Mouse (Mus musculus): Measurements from ENCODE around the gene Sncb. TPM values are rescaled to one million over a fixed set of nuclear protein-coding genes. Genes with fewer than 3 reads are reported as not detected.

The Sncb gene
- polyA plus RNA-seq, 1 experiment from 2014 or later = 157 TPM

Other genes with a start within 250 kb of the Sncb start
- gene 4833439L19Rik, start 201.2 kb downstream of the Sncb start, polyA plus RNA-seq (2015; fragmentation: Nextera tagmentation; extraction: Ambion mirVana) = 268 and 272 TPM in 2 replicates
- 96.9 and 100 TPM in 2 replicates for gene Arl10, start 191.6 kb downstream of the Sncb start, polyA plus RNA-seq (2015; fragmentation: Nextera tagmentation; extraction: Ambion mirVana)
- gene Nop16, start 176.5 kb downstream of the Sncb start, polyA plus RNA-seq (2015; fragmentation: Nextera tagmentation; extraction: Ambion mirVana) = 64.7 and 69.1 TPM in 2 replicates
- gene Higd2a, start 176.4 kb downstream of the Sncb start, polyA plus RNA-seq (2015; fragmentation: Nextera tagmentation; extraction: Ambion mirVana) = 253 and 288 TPM in 2 replicates
- 244 and 276 TPM in 2 replicates for gene Cltb, start 155.3 kb downstream of the Sncb start, polyA plus RNA-seq (2015; fragmentation: Nextera tagmentation; extraction: Ambion mirVana)
- 61.9 and 64.7 TPM in 2 replicates for gene Faf2, start 144.8 kb downstream of the Sncb start, polyA plus RNA-seq (2015; fragmentation: Nextera tagmentation; extraction: Ambion mirVana)
- 56.4 and 64.8 TPM in 2 replicates for gene Rnf44, start 72.7 kb downstream of the Sncb start, polyA plus RNA-seq (2015; fragmentation: Nextera tagmentation; extraction: Ambion mirVana)
- 0.16 and 0.21 TPM in 2 replicates for gene Cdhr2, start 65.1 kb downstream of the Sncb start, polyA plus RNA-seq (2015; fragmentation: Nextera tagmentation; extraction: Ambion mirVana)
- 4.5 and 5.7 TPM in 2 replicates for gene Gprin1, start 16.7 kb downstream of the Sncb start, polyA plus RNA-seq (2015; fragmentation: Nextera tagmentation; extraction: Ambion mirVana)
- gene Eif4e1b, start 17.4 kb upstream of the Sncb start, polyA plus RNA-seq (2015; fragmentation: Nextera tagmentation; extraction: Ambion mirVana) = not detected in 2 replicates
- 105 and 131 TPM in 2 replicates for gene Tspan17, start 22.8 kb upstream of the Sncb start, polyA plus RNA-seq (2015; fragmentation: Nextera tagmentation; extraction: Ambion mirVana)
- gene Unc5a, start 182.8 kb upstream of the Sncb start, polyA plus RNA-seq (2015; fragmentation: Nextera tagmentation; extraction: Ambion mirVana) = 12.3 and 16.2 TPM in 2 replicates

Data from hindbrain, embryonic 16.5 days (tissue).